Mouse (Mus musculus): ENCODE measurements around the gene Cdc37l1. TPM values are rescaled to one million over a fixed set of nuclear protein-coding genes. Genes with fewer than 3 reads are reported as not detected.
"Not testable (repeated sequence)": the region's sequence is repeated elsewhere in the genome, so short reads cannot be mapped to it uniquely, and the experiment has no call there.

Cdc37l1 gene
- 10 to 100 TPM; 75.1 to 84.3 TPM for total RNA-seq (2021)
- long read RNA-seq, full-length matches to known transcripts, result 29 of 54 reads
- long read RNA-seq, partial matches to known transcripts, result 6 of 54 reads
- long read RNA-seq, other reads (novel, unspliced or antisense), result 19 of 54 reads

DNA sequence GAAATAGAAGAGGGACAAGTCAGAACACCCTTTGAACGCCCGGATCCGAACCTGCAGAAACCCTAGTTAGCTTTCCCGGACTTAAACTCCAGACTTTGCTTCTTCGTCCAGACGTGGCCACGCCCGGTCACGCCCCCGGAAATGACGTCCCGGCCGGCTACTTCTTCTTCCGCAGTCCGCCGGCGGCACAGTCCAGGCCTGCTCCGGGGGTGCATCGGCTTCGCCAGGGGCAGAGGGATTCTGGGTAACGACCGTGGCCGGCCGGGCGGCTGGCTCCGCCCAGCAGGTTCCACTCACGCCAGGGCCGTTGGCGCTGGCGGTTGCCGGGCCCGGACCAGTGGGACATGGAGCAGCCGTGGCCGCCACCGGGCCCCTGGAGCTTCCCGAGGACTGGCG is at the start of gene Cdc37l1:
TSS of gene Cdc37l1 (plus strand) at position 159 of the 396 bp plus-strand sequence.
- peak; percentile 96 to 97 for DNase-seq (ENCODE audit: low spot score in 2 of 2)

DNA sequence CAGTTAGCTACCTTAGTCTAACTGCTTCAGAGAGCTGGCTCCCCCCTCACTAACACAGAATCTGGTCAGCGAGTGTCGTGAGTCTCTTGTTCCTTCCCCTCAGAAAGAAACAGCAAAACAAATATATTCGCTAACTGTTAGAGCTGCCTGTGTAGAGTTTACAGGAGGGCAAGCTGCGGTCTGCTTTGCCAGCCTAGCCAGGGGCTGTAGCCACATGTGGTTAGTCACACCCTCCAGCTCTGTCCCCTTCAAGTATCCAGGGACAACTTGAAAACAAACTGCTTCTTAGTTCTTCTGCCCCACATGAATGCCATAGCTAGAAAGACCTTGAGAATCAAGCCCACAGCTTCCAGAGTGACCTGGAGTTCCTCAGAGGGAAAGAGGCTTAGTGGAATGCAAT is 48.9 kb upstream of the Cdc37l1 start:
- DNase-seq (ENCODE audit: low spot score in 2 of 2), result no peak

DNA sequence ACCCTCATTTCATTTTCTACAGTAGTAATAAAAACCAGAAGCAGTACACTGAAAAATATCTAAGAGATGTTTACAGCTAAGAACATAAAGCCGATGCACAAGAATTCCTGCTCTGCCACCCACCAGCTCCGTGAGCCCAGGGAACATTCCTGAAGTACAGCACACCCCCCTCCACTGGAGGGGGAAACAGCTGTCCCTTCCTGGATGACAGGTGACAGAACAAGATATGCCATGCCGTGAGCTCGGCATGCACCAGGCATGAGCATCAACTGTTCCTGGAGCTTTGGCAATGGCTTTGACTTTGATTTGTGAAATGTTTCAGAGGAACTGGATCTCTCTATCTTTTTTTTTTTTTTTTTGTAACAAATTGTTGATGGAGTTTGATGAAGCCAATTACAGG is 43.4 kb upstream of the Cdc37l1 start:
- DNase-seq (ENCODE audit: low spot score in 2 of 2), result no peak

DNA sequence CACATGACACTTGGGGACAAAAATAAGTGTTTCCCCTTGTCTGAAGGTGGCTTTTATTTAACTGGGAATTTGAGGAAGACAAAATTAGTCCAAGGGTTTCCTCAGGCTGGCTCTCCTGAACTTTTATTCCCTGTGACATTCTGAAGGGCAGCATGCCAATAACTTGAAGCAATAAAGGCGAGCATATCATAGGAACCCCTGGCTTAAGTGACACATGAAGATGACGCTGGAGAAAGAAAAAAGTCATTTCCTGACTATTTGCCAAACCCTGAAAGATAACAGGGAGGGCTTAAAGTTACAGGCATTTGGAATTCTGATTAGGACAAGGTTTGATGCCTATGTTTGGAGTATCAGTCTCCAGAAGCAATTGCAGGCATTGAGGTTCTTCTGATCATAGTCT is 42.8 kb upstream of the Cdc37l1 start:
- DNase-seq (ENCODE audit: low spot score in 2 of 2), result no peak

DNA sequence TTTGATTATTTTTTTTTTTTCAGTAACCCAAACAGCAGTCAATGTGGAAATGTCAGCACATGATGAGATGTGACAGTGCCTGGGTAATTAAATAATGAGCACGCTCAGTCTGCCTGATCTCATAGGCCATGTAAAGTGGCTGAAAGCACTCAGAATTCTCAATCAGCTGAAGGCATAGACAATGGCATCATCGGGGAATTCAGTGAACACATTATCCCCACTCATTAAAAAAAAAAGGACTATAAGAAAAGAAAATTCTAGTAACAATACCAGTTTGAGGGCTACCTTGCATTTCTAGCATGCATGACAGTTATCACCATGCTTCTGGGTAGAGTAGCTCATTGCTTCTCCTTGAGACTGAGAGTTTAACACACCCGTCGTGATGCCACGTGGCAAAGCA is 38.9 kb upstream of the Cdc37l1 start:
- no peak for DNase-seq (ENCODE audit: low spot score in 2 of 2)

DNA sequence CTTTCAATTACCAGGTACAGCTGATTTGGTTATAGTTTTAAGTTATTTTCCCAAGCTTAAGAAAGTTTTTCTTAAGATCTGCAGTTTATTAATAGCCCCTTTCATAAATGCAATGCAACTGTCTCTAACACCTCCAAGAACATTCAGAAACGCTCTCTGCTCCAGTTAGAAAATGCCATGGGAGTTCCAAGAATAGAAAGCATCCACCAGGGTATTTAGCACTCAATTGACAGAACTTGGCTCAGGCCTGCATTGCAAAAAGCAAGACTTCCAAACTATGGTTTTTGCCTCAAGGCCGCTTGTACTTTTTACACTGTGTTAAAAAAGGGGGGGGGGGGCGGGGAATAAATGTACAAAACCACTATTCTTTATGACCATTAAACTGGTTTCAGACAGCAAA is 27.0 kb upstream of the Cdc37l1 start:
- DNase-seq (ENCODE audit: low spot score in 2 of 2), result no peak

DNA sequence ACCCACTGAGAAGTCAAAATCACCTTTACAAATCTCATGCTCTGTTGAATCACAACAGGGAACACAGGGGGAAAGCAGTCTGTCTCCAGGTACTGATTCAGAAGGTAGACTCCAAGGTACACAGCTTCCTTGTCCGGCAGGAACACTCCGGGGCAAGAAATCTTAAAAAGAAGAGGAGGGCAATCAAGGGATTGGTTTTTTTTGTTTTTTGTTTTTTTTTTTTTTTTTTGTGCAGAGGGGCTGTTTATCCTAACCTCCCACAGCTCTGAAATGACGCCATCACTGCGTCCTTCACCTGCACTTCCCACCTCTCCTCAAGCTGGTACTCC is 26.7 kb upstream of the Cdc37l1 start:
- DNase-seq (ENCODE audit: low spot score in 2 of 2), result no peak

DNA sequence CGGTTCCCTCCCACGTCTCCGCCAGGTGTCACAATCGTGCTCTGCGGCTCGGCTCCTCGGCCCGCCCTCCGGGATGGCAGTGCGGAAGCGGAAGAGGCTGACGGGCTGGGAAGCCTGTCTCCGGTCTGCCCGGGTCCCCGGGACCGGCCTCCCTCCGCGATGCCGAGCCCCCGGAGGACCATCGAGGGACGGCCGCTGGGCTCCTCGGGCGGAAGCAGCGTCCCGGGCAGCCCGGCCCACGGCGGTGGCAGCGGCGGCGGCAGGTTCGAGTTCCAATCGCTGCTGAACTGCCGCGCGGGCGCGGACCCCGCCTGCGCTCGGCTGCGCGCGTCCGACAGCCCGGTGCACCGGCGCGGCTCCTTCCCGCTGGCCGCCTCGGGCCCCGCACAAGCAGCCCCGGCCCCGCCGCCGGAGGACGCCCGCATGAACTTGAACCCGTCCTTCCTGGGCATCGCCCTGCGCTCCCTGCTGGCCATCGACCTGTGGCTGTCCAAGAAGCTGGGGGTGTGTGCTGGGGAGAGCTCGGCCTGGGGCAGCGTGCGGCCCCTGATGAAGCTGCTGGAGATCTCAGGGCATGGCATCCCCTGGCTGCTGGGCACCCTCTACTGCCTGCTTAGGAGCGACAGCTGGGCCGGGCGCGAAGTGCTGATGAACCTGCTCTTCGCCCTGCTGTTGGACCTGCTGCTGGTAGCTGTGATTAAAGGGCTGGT is 26.2 kb upstream of the Cdc37l1 start, which contains the start of gene Plpp6:
TSS of gene Plpp6 (plus strand) at position 112 of the 710 bp plus-strand sequence.
- peak; percentile 71 to 82 for DNase-seq (ENCODE audit: low spot score in 2 of 2)

DNA sequence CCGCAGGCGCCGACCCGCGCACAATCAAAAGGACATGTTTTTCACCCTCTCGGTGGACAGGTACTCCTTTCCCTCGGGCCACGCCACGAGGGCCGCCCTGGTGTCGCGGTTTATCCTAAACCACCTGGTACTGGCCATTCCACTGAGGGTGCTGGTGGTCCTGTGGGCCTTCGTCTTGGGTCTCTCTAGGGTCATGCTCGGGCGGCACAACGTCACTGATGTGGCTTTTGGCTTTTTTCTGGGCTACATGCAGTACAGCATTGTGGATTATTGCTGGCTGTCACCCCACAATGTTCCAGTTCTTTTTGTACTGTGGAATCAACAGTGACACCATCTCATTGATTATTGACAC is 25.6 kb upstream of the Cdc37l1 start:
- DNase-seq (ENCODE audit: low spot score in 2 of 2), result no peak

DNA sequence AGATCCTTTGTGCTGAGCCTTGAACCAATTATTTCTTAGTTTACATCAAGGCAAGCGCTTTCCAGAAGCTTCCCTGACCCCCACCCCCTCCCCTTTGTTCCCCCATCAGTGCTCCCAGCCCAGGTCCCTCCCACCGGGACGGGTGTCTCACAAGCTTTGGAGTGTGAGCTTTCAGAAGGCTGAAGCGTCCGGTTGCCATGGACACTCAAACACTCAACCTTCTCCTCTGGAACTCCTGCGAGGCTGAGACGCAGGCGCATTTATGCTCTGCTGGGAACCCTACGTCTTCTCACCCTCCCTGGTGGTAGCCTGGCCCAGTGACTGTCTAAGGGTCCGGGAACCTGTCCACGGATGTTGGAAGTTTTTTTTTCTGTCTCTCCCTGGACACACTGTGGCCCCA is 22.5 kb upstream of the Cdc37l1 start, which contains the start of gene 4430402I18Rik:
TSS of gene 4430402I18Rik (minus strand) at position 149 of the 400 bp plus-strand sequence.
- peak in 1 of 2 experiments; percentile 40 for DNase-seq (ENCODE audit: low spot score in 2 of 2)

DNA sequence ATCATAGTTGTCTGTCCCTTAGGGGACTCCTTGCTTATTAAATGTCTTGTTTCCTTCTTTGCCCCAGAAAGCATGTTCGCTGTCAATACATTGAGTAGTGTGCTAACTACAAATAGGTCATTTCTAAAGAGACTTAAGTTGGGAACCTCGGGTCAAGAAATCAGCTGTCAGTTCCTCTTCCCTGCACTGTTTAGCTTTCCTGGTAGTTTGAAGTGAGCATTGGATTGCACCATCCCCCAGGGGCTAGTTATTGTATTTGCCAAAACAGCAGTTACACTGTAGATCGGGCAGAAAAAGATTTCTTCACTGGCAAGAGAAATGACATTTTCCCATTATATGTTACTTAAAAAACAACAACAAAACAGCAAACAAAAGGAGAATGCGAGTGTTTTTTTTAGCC is 22.0 kb upstream of the Cdc37l1 start:
- no peak for DNase-seq (ENCODE audit: low spot score in 2 of 2)

DNA sequence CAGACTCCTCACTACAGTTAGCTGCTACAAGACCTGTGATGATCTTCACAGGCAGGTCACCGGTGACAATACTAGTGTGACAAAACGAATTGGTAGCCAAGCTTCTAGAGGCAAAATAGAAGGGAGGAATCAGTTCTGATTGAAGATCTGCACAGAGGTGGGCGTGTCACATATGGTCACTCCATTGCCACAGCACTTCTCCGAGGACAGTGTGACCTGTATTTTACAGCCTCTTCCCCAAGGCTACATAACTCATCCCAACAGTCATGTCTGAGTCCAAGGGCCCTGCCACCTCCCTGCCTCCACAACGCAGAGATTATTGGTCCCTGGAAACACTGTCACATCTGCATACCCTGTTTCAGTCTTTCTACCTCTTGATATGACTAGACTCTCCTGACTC is 20.9 kb upstream of the Cdc37l1 start:
- no peak for DNase-seq (ENCODE audit: low spot score in 2 of 2)

DNA sequence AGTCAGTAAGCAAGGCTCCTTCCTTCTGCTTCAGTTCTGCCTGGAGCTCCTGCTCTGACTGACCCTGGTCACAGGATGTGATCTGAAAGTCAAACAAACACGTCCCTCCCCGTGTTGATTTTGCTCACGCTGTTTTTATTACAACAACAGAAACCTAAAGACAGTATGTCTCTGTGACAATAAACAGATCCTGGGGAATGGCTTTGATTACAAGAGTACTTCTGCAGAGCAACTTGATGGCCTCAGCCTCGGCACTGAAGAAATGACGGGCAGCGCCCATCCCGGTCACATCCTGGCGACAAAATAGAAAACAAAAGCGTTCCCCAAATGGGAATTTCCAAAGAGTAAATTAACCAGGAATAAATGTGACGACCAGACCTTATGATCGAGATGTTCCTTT is 19.9 kb upstream of the Cdc37l1 start:
- no peak for DNase-seq (ENCODE audit: low spot score in 2 of 2)

DNA sequence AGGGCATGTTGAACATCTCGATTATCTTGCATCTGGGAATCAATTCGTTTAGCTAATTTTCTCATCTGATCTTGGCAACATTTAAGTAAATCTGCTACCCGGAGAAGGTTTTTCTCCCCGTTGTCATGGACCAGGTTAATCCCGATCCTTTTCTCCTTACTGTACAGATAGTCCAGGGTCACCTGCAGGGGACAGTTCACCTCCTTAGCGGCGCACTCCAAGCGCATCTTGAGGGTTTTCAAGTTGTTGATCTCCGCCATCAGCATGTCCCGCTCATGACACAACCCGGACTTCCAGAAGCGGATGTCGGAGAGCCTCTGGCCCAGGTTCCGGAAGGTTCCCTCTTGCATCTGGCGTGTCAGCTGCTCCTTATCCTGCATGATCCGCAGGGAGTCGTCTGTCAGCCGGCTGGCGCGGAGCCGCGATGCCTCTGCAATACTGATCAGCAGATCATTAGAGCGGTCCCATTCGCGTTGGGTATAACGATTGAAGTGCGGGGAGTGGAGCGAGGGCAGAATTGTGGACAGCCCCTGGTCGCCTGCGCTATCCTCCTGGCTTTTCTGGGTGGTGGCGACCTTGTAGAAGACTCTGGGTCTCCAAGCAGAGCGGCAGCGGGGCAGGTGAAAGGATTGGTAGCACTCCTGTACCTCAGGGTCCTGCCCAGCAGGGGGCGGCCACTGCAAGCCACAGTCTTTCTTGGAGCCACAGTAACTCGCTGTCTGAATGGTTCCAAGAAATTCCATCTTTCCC is 15.1 kb upstream of the Cdc37l1 start:
- peak; percentile 70 to 80 for DNase-seq (ENCODE audit: low spot score in 2 of 2)

DNA sequence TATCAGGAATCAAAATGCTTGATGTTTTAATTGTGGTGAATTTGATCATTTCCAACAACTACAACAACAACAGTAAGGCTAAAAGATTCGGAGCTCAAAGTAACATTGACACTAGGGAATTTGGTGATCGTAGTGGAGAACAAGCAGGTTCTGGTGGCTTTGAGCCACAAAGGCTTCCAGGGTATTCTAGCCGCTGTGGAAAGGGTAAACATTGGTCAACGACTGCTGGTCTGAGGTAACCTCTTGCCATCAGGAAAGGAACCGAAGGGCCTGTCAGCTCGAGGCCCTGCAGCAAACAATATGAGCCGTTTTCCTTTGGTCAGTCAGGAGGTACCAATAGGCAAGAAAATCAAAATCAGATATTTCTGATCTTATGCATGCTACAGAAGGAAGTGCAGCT is 7.5 kb upstream of the Cdc37l1 start:
- no peak for DNase-seq (ENCODE audit: low spot score in 2 of 2)

DNA sequence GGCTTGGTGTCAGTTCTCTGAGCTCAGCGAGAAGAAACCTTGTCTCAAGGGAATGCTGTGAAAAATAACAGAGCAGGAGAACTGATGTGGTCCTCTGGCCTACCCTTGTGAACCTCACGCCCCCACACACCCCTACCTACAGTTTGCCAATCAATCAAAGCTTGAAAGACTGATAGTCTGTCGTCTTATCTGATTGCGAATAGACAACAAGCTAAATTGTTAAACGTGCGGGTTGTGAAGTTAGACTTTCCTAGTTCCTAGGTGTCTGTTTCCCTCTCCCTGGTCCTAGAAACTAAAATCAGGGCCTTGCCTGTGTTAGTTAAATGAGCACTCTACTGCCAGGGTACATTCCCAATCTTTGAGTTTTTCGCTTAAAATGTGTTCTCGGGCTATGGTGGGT is 637 bp upstream of the Cdc37l1 start:
- DNase-seq (ENCODE audit: low spot score in 2 of 2), result no peak

DNA sequence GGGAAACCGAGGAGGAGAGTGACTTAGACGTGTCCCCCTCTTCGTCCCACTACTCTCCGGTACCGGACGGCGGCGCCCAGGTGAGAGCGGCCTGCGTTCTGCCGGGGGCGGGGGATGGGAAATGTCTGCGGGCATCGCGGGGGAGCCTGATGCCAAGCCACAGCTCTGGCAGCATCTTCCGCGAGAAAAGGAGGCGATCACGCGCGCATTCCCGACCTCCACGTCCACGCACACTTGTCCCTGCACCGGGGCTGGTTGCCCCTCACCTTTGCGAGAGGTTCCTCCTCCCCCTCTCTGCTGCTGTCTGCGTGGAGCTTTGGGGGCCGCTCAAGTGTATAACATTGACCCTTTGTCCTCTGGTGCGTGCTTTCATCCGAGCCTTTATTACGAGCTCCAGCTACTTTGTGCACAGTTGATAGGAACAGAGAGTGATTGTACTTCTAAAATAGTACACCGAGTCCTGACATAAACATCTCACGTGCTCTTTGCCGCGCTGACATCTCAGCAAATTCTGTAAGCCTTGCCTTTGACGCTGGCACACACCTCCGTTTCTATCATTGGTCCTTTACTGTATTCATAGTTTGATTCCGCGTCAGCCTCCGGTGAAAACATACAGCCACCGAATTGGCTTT is 554 bp downstream of the Cdc37l1 start:
- DNase-seq (ENCODE audit: low spot score in 2 of 2), result no peak

DNA sequence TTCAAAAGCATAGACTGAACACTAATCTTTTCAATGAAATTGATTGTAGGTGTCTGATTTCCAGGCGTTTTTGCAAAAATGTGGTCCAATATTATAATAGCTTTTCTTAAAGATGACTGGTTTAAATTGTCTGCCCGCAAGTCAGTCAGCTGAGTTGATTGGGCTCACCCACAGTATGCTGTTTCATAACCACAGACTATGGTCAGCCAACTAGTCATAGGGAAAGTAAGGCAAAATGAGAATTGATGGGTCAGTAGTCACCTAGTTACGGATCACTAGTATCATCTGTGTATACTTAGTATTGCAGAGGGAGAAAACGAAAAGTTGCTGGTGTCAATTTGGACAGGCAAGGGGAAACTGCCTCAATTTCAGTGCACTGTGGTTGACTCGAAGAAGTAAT is 1.2 kb downstream of the Cdc37l1 start:
- DNase-seq (ENCODE audit: low spot score in 2 of 2), result no peak

DNA sequence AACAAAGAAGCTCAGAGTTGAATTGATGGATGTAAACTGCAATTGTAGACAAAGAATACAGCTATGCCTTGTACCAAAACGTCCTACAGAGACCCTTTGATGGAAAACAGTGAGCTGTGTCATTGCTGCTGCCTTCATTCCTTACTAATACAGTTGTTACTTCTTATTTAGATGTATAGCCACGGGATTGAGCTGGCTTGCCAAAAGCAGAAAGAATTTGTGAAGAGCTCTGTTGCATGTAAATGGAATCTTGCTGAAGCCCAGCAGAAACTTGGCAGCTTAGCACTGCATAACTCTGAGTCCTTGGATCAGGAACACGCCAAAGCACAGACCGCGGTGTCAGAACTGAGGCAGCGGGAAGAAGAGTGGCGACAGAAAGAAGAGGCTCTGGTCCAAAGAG is 4.7 kb downstream of the Cdc37l1 start:
- peak in 1 of 2 experiments; percentile 31 for DNase-seq (ENCODE audit: low spot score in 2 of 2)

DNA sequence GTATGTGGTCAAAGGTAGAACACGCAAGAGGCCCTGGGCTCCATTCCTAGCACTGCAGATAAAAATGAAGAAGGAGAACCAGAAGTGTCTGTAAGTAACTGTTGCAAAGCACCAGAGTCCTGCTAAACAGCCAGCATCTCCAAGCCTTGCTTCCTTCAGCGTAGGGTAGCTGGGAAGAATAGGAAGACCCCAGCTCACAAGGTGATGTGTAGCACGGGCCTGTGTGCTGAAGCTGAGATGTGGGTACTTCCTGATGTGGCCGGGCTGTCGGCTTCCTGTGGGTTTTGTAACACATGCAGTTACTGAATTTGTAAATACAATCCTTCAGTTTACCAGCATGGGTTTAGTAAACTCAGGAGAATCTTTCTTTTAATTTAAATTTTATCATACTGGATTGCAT is 5.2 kb downstream of the Cdc37l1 start:
- DNase-seq (ENCODE audit: low spot score in 2 of 2), result no peak

DNA sequence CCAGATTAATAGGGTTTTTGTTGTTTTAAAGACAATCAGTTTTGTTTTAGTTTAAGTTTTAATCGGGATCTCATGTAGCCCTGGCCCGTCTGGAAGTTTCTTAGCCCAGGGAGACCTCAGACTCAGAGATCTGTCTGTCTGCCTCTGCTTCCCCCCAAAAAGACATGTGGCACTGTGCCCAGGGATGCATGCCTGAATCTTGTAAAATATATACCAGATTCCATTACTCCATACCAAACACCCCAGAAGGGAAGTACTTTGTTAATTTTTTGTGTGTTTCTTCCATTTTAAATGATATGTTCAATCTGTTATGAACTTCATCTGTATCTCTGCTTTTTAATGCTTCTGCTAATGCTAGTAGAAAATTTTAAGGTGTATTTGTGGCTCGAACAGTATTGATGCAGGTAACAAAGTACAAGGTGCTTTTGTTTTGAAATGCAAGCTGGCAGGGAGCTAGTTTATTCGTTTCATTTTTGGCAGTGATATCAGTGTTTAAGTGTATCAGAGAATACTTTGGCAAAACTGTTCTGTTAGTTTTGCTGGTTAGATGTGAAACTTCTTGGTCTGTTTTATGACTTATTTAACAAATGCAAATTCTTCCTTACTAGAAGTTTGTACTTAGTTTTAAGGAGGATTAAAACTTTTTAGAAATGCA is 8.0 kb downstream of the Cdc37l1 start:
- DNase-seq (ENCODE audit: low spot score in 2 of 2), result no peak

DNA sequence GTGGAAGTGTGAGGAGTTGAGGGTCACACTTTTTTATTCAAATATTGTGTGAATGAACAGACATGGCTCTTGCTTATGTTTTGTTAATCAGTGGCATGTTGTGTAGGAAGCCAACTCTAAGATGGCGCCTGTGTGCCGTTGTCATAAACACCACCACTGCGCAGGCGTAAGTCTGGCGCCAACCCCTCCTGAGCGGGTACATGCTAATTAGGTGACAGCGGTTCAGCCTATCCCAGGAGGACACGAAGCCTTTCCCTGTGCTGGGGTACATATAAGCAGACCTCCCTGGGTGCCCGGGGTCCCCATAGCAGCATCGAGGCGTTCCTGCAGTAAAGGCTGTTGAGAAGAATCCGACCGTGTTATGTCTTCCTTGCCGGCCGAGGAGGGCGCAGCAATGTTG is 10.2 kb downstream of the Cdc37l1 start:
- not testable (repeated sequence) for DNase-seq (ENCODE audit: low spot score in 2 of 2)

All from layer of hippocampus, postnatal 10 days (tissue).